Mouse (Mus musculus) midbrain, embryonic 16.5 days (tissue): Measurements from ENCODE around the gene Ints11. TPM values are rescaled to one million over a fixed set of nuclear protein-coding genes. Genes with fewer than 3 reads are reported as not detected.

Source experiments
- ATAC-seq: fragments of 200-750 bp; cut with Nextera tagmentation; 2 replicates; pipeline ENCODE4 v1.8.0; 2017; ENCODE audit warnings: moderate TSS enrichment
- H3K27ac ChIP-seq: fragments of 300-500 bp; sonication (generic); 2 replicates; pipeline ENCODE4 v1.5.1; 2014; ENCODE audit warnings: mild to moderate bottlenecking, low read length, mixed read lengths
- H3K27me3 ChIP-seq: fragments of 300-500 bp; sonication (generic); 2 replicates; pipeline ENCODE4 v1.6.1; 2014; ENCODE audit warnings: low read depth, low read length, mixed read lengths; ENCODE audit not compliant: control insufficient read depth, insufficient read depth
- H3K36me3 ChIP-seq: fragments of 300-500 bp; sonication (generic); 2 replicates; pipeline ENCODE4 v1.6.1; 2014; ENCODE audit warnings: mild to moderate bottlenecking, low read length, moderate library complexity, mixed read lengths; ENCODE audit not compliant: control insufficient read depth, insufficient read depth
- H3K4me1 ChIP-seq: fragments of 300-500 bp; sonication (generic); 2 replicates; pipeline ENCODE4 v1.6.1; 2014; ENCODE audit warnings: mild to moderate bottlenecking, low read length, mixed read lengths; ENCODE audit not compliant: control insufficient read depth, insufficient read depth
- H3K4me2 ChIP-seq: fragments of 300-500 bp; sonication (generic); 2 replicates; pipeline ENCODE4 v1.6.1; 2014; ENCODE audit warnings: mild to moderate bottlenecking, low read length, mixed read lengths
- H3K4me3 ChIP-seq: fragments of 300-500 bp; sonication (generic); 2 replicates; pipeline ENCODE4 v1.5.1; 2014; ENCODE audit warnings: low read depth, mild to moderate bottlenecking, low read length, moderate library complexity, mixed read lengths
- H3K9ac ChIP-seq: fragments of 300-500 bp; sonication (generic); 2 replicates; pipeline ENCODE4 v1.6.1; 2014; ENCODE audit warnings: low read depth, low read length, mixed read lengths
- H3K9me3 ChIP-seq: fragments of 300-500 bp; sonication (generic); replicated peaks from 2 replicates; pipeline ENCODE4 v1.6.1; 2014; ENCODE audit warnings: mild to moderate bottlenecking, low read length, mixed read lengths; ENCODE audit not compliant: control insufficient read depth, poor library complexity, severe bottlenecking
- WGBS: fragments of 180-500 bp; shearing (Covaris S2); extraction: QIAGEN DNeasy Blood & Tissue Kit; methylation state at CpG from one replicate; pipeline ENCODE4 v1.1.7; 2014; 5-methylcytosine and 5-hydroxymethylcytosine counted together
- polyA plus RNA-seq: library from polyadenylated mRNA; unstranded; fragments of >200 nt; fragmentation: Nextera tagmentation; extraction: Ambion mirVana; gene quantifications from 2 replicates; pipeline ENCODE4 v1.2.1, GENCODE M21; 2015

Ints11 gene
- polyA plus RNA-seq, 1 experiment from 2014 or later = 78.7 TPM

GRCm38 (mm10) chr4:155886330-155886729 lies 17.0 kb downstream of the Ints11 start:
- Histone ChIP-seq H3K36me3 (peaks cover 35% of the 10 kb centered on the region), H3K9ac (no peak overlapping the region), H3K27me3 (no peaks in the 10 kb centered on the region), H3K4me2 (no peak overlapping the region), H3K27ac (no peak overlapping the region), H3K9me3 (no peaks in the 10 kb centered on the region), H3K4me1 (peaks cover 12% of the 10 kb centered on the region), H3K4me3 (no peak overlapping the region)
- ATAC-seq = no peak
- WGBS = 97% methylated on average over 5 of the region's 5 CpGs

GRCm38 (mm10) chr4:155887674-155888073 lies 18.3 kb downstream of the Ints11 start:
- Histone ChIP-seq H3K4me3 (no peak overlapping the region), H3K36me3 (peaks cover 35% of the 10 kb centered on the region), H3K9me3 (no peaks in the 10 kb centered on the region), H3K4me1 (peaks cover 12% of the 10 kb centered on the region), H3K27ac (no peak overlapping the region), H3K27me3 (no peaks in the 10 kb centered on the region), H3K9ac (no peak overlapping the region), H3K4me2 (no peak overlapping the region)
- 90% methylated on average over 10 of the region's 10 CpGs for WGBS
- ATAC-seq = no peak

GRCm38 (mm10) chr4:155888181-155888580 lies 18.8 kb downstream of the Ints11 start:
- no peak for ATAC-seq
- H3K27me3 ChIP-seq = no peaks in the 10 kb centered on the region
- no peak overlapping the region for H3K4me3 ChIP-seq
- no peak overlapping the region for H3K9ac ChIP-seq
- H3K27ac ChIP-seq = no peak overlapping the region
- peaks cover 35% of the 10 kb centered on the region for H3K36me3 ChIP-seq
- no peaks in the 10 kb centered on the region for H3K9me3 ChIP-seq
- H3K4me1 ChIP-seq = peaks cover 15% of the 10 kb centered on the region
- WGBS = 97% methylated on average over 9 of the region's 9 CpGs
- no peak overlapping the region for H3K4me2 ChIP-seq

- Histone ChIP-seq H3K4me2 (no peak overlapping the region), H3K9ac (no peak overlapping the region), H3K27me3 (no peaks in the 10 kb centered on the region), H3K36me3 (peaks cover 35% of the 10 kb centered on the region), H3K4me1 (peaks cover 26% of the 10 kb centered on the region), H3K27ac (no peak overlapping the region), H3K4me3 (no peak overlapping the region), H3K9me3 (no peaks in the 10 kb centered on the region)
- 88% methylated on average over 5 of the region's 5 CpGs for WGBS
- ATAC-seq = no peak
Observed at GRCm38 (mm10) chr4:155889316-155889715, 20.0 kb downstream of the Ints11 start.

GRCm38 (mm10) chr4:155891011-155891471 lies 21.7 kb downstream of the Ints11 start:
- Histone ChIP-seq H3K27ac (peak overlapping the region; percentile 99), H3K4me2 (peak overlapping the region; percentile 94), H3K4me3 (peak overlapping the region; percentile 92), H3K36me3 (peaks cover 24% of the 10 kb centered on the region), H3K4me1 (peaks cover 43% of the 10 kb centered on the region), H3K9me3 (no peaks in the 10 kb centered on the region), H3K9ac (peak overlapping the region; percentile 98), H3K27me3 (no peaks in the 10 kb centered on the region)
- under 1% methylated on average over 34 of the region's 34 CpGs for WGBS
- no peak for ATAC-seq

GRCm38 (mm10) chr4:155891551-155892001 lies 22.2 kb downstream of the Ints11 start, which contains the start of the genes Pusl1 and Acap3:
Gene Pusl1, minus strand, starts transcription at chr4:155891781.
Gene Acap3, plus strand, starts transcription at chr4:155891822.
- ATAC-seq = peak; percentile 87
- Histone ChIP-seq H3K4me3 (peak within 1 kb of the TSS; percentile 92), H3K4me1 (peaks cover 43% of the 10 kb centered on the region), H3K9me3 (no peaks in the 10 kb centered on the region), H3K9ac (peak within 1 kb of the TSS; percentile 98), H3K4me2 (peak within 1 kb of the TSS; percentile 94), H3K27me3 (no peaks in the 10 kb centered on the region), H3K36me3 (peaks cover 24% of the 10 kb centered on the region), H3K27ac (peak within 1 kb of the TSS; percentile 99)
- under 1% methylated on average over 52 of the region's 52 CpGs for WGBS

GRCm38 (mm10) chr4:155892017-155892416 lies 22.7 kb downstream of the Ints11 start:
- peaks cover 43% of the 10 kb centered on the region for H3K4me1 ChIP-seq
- WGBS = 0% methylated on average over 45 of the region's 56 CpGs

GRCm38 (mm10) chr4:155892438-155893211 lies 23.3 kb downstream of the Ints11 start:
- WGBS = 5% methylated on average over 33 of the region's 37 CpGs
- Histone ChIP-seq H3K9ac (peak overlapping the region; percentile 98), H3K4me2 (peak overlapping the region; percentile 94), H3K9me3 (no peaks in the 10 kb centered on the region), H3K4me3 (peak overlapping the region; percentile 92), H3K27me3 (no peaks in the 10 kb centered on the region), H3K36me3 (peaks cover 27% of the 10 kb centered on the region), H3K27ac (peak overlapping the region; percentile 99), H3K4me1 (peaks cover 43% of the 10 kb centered on the region)
- peak; percentile 47 for ATAC-seq

More at GRCm38 (mm10) chr4:155892017-155892416, 22.7 kb downstream of the Ints11 start:
- ATAC-seq = peak; percentile 91
- H3K9me3 ChIP-seq = no peaks in the 10 kb centered on the region
- peak overlapping the region; percentile 99 for H3K27ac ChIP-seq
- peak overlapping the region; percentile 94 for H3K4me2 ChIP-seq
- peak overlapping the region; percentile 98 for H3K9ac ChIP-seq
- peaks cover 25% of the 10 kb centered on the region for H3K36me3 ChIP-seq
- peak overlapping the region; percentile 92 for H3K4me3 ChIP-seq
- no peaks in the 10 kb centered on the region for H3K27me3 ChIP-seq

- H3K27me3 ChIP-seq = no peaks in the 10 kb centered on the region
- H3K27ac ChIP-seq = no peak overlapping the region
- H3K4me2 ChIP-seq = peak overlapping the region; percentile 94
- no peak for ATAC-seq
- 62% methylated on average over 8 of the region's 8 CpGs for WGBS
- peak overlapping the region; percentile 92 for H3K4me3 ChIP-seq
- peaks cover 22% of the 10 kb centered on the region for H3K36me3 ChIP-seq
- peaks cover 43% of the 10 kb centered on the region for H3K4me1 ChIP-seq
- H3K9ac ChIP-seq = peak overlapping the region; percentile 98
- no peaks in the 10 kb centered on the region for H3K9me3 ChIP-seq
Observed at GRCm38 (mm10) chr4:155893212-155893690, 23.9 kb downstream of the Ints11 start.
